Mouse (Mus musculus): Measurements from ENCODE around the gene Son.

- TF ChIP-seq EP300 (IDR thresholded peaks at IDR 0.05; ENCODE audit: low read depth) (no peak), CTCF (IDR thresholded peaks at IDR 0.05; ENCODE audit: low read depth) (no peak)
Measured at GRCm38 (mm10) chr16:91597672-91598010, 49.7 kb upstream of the Son start, which contains the start of gene Tmem50b.

Data from liver, postnatal 0 days (tissue).